Mouse (Mus musculus) neural tube, embryonic 11.5 days (tissue): Measurements from ENCODE around the gene Il2ra. TPM values are rescaled to one million over a fixed set of nuclear protein-coding genes. Genes with fewer than 3 reads are reported as not detected.

Experiments used
- polyA plus RNA-seq: library from polyadenylated mRNA; unstranded; fragments of >200 nt; fragmentation: Nextera tagmentation; extraction: Ambion mirVana; gene quantifications from 2 replicates; pipeline ENCODE4 v1.2.1, GENCODE M21; 2014

The Il2ra gene
- polyA plus RNA-seq, 1 experiment from 2014 or later = not detected

Other genes with a start within 250 kb of the Il2ra start
- 15.9 and 18.6 TPM in 2 replicates for gene Pfkfb3, start 88.7 kb upstream of the Il2ra start, polyA plus RNA-seq
- gene Rbm17, start 38.7 kb upstream of the Il2ra start, polyA plus RNA-seq = 188 and 192 TPM in 2 replicates
- not detected in 2 replicates for gene Gm17490, start 16.5 kb upstream of the Il2ra start, polyA plus RNA-seq
- 0.41 and 0.82 TPM in 2 replicates for gene Il15ra, start 62.5 kb downstream of the Il2ra start, polyA plus RNA-seq
- 134 and 136 TPM in 2 replicates for gene Fbh1, start 134.8 kb downstream of the Il2ra start, polyA plus RNA-seq
- 28.0 and 30.0 TPM in 2 replicates for gene Ankrd16, start 135.1 kb downstream of the Il2ra start, polyA plus RNA-seq